Mouse (Mus musculus) ZHBTc4 (cell line): ENCODE measurements at regions not wholly inside any gene's neighbourhood (a gene's known extent, or its start where the extent isn't known, plus 50 kb on each side); places are given as distances from the start of the nearest gene placed in this dataset.
"Not testable (repeated sequence)": the region's sequence is repeated elsewhere in the genome, so short reads cannot be mapped to it uniquely, and the experiment has no call there.

Experiments used
- DNase-seq: peaks from one replicate; pipeline ENCODE4 v3.0.0-alpha.2; 2011; ENCODE audit warnings: low read depth, low spot score

GRCm38 (mm10) chr13:62293331-62293730, 89.6 kb downstream of the Gm3604 start:
- not testable (repeated sequence) for DNase-seq

GRCm38 (mm10) chr13:62286891-62287290, 96.1 kb downstream of the Gm3604 start:
- DNase-seq = peak; percentile 55
